Comparison of ENCODE assay signal across 10 mouse cellular contexts in the genomic region with DNA sequence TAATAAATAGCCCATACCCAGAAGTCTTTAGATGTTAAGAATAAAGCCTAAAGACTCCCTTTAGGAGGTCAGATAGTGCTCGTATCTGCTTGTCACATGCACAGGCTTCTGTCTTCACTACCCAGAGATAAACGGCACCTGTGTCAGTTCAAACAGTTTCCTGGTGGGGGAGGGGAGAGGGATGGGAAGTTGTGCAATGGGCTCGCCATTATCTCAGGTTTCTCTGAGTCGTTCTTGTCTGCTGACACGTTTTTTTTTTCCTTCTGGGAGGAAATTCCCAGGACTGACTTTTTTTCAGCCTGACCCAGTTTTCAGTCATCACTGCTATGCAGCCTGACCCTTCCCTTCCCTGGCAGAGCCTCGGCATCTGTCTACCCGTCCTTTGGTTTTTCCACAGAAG.
DNase-seq lines count a peak whose midpoint lies in the region; ATAC-seq lines count a peak whose summit lies in the region.
"Had no signal": no experiment of that assay in that cellular context is flagged by ENCODE, and none has a peak within 500 bp of the region (broad histone marks: within the 10 kb centered on the region; RNA-seq: fewer than 3 reads in every experiment).

No protein-coding gene starts in this region.

- H3K4me2 ChIP-seq in kidney, embryonic 15.5 days, result 0 out of 2 replicates have a peak overlapping the region, but pooled peaks have one; percentile 14
- H3K4me2 ChIP-seq in hindbrain, embryonic 13.5 days, result no peak overlapping the region
- no peak overlapping the region for H3K4me2 ChIP-seq in hindbrain, embryonic 12.5 days (replicated peaks)

- WGBS in kidney, embryonic 15.5 days, result 9% methylated on average over 7 of the region's 7 CpGs
- WGBS in hindbrain, embryonic 13.5 days, result 54% methylated on average over 7 of the region's 7 CpGs
- 46% methylated on average over 7 of the region's 7 CpGs for WGBS in hindbrain, embryonic 12.5 days

- H3K27me3 ChIP-seq in kidney, embryonic 15.5 days, result no peaks in the 10 kb centered on the region
- H3K27me3 ChIP-seq in hindbrain, embryonic 13.5 days, result no peaks in the 10 kb centered on the region
- no peaks in the 10 kb centered on the region for H3K27me3 ChIP-seq in hindbrain, embryonic 12.5 days

- no peak overlapping the region for H3K27ac ChIP-seq in kidney, embryonic 15.5 days
- no peak overlapping the region for H3K27ac ChIP-seq in hindbrain, embryonic 13.5 days
- no peak overlapping the region for H3K27ac ChIP-seq in hindbrain, embryonic 12.5 days
- H3K27ac ChIP-seq: macrophage had no signal

- H3K4me3 ChIP-seq in kidney, embryonic 15.5 days (replicated peaks), result no peak overlapping the region
- H3K4me3 ChIP-seq in hindbrain, embryonic 13.5 days, result no peak overlapping the region
- no peak overlapping the region for H3K4me3 ChIP-seq in hindbrain, embryonic 12.5 days

- no peaks in the 10 kb centered on the region for H3K36me3 ChIP-seq in kidney, embryonic 15.5 days
- H3K36me3 ChIP-seq in hindbrain, embryonic 13.5 days, result no peaks in the 10 kb centered on the region
- H3K36me3 ChIP-seq in hindbrain, embryonic 12.5 days, result no peaks in the 10 kb centered on the region

- no peak for DNase-seq in kidney, postnatal 25 days
- DNase-seq in c-Kit-positive CD71-positive TER-119-positive erythroid progenitor cells, embryonic 14.5 days (ENCODE audit: low spot score), result peak; percentile 64
- peak; percentile 84 for DNase-seq in liver
- DNase-seq in thymus, postnatal 0 days (ENCODE audit: low spot score), result peak; percentile 84
- DNase-seq in cerebellum, adult 11 months, result no peak
- DNase-seq: kidney, adult 18-20 months had no signal

- H3K9me3 ChIP-seq in kidney, embryonic 15.5 days (replicated peaks), result no peaks in the 10 kb centered on the region
- H3K9me3 ChIP-seq in hindbrain, embryonic 13.5 days, result no peaks in the 10 kb centered on the region
- H3K9me3 ChIP-seq in hindbrain, embryonic 12.5 days (replicated peaks), result no peaks in the 10 kb centered on the region

- ATAC-seq in kidney, embryonic 15.5 days (replicated peaks; ENCODE audit: low FRiP score), result 0 out of 2 replicates have a peak, but pooled peaks have one; percentile 28
- ATAC-seq in hindbrain, embryonic 13.5 days (ENCODE audit: low FRiP score), result no peak
- ATAC-seq in hindbrain, embryonic 12.5 days (ENCODE audit: low FRiP score), result no peak

- peaks cover 9% of the 10 kb centered on the region; the same call in 1 of the 2 replicates for H3K4me1 ChIP-seq in kidney, embryonic 15.5 days
- no peaks in the 10 kb centered on the region for H3K4me1 ChIP-seq in hindbrain, embryonic 13.5 days (replicated peaks)
- H3K4me1 ChIP-seq in hindbrain, embryonic 12.5 days, result no peaks in the 10 kb centered on the region

- H3K9ac ChIP-seq in kidney, embryonic 15.5 days, result no peak overlapping the region
- no peak overlapping the region for H3K9ac ChIP-seq in hindbrain, embryonic 13.5 days
- H3K9ac ChIP-seq in hindbrain, embryonic 12.5 days, result no peak overlapping the region

Comparison
In these comparisons a context has a peak if more than half of its experiments do, and no peak if none do; other contexts are left out.
1. DNase-seq: peak in c-Kit-positive CD71-positive TER-119-positive erythroid progenitor cells, embryonic 14.5 days (single experiment), liver (single experiment) and thymus, postnatal 0 days (single experiment); none in kidney, postnatal 25 days (0 of 2) and cerebellum, adult 11 months (single experiment).